Mouse (Mus musculus) gastrocnemius, postnatal 14 days (tissue): ENCODE results near the gene Hic2. TPM values are rescaled to one million over a fixed set of nuclear protein-coding genes. Genes with fewer than 3 reads are reported as not detected.
"Not testable (repeated sequence)": the region's sequence is repeated elsewhere in the genome, so short reads cannot be mapped to it uniquely, and the experiment has no call there.

Experiments used
- DNase-seq: peaks from one replicate; pipeline ENCODE4 v3.0.0; 2021; ENCODE audit warnings: mixed read lengths
- intact Hi-C: fragments of 180-260 bp; cut with DNase I; formaldehyde crosslinking; loops from one replicate; pipeline ENCODE4 v1.15.1; 2025; ENCODE audit warnings: low total_unique reads
- total RNA-seq, 2 experiments: library from RNA; stranded (reverse); gene quantifications; 2 replicates each; pipeline ENCODE4 v1.2.3; 2021

The Hic2 gene
- total RNA-seq, 2 experiments from 2014 or later = 1.1 to 1.2 TPM

DNA sequence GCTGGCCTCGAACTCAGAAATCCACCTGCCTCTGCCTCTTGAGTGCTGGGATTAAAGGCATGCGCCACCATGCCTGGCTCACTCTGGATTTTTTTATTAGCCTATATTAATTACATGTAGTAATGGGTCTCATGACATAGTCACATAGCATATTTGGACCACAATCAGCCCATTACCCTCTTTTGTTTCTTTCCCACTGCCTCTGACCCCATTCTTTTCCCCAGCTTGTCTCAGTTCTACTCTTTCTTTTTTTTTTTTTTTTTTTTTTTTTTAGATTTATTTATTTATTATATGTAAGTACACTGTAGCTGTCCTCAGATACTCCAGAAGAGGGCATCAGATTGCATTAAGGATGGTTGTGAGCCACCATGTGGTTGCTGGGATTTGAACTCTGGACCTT, 1.8 kb upstream of the Hic2 start:
- DNase-seq = not testable (repeated sequence)
- intact Hi-C loops = loop anchor here (10.0 kb wide), 1 partner anchor 1643 kb away; the partner anchor contains the start of genes Hira and Mrpl40

DNA sequence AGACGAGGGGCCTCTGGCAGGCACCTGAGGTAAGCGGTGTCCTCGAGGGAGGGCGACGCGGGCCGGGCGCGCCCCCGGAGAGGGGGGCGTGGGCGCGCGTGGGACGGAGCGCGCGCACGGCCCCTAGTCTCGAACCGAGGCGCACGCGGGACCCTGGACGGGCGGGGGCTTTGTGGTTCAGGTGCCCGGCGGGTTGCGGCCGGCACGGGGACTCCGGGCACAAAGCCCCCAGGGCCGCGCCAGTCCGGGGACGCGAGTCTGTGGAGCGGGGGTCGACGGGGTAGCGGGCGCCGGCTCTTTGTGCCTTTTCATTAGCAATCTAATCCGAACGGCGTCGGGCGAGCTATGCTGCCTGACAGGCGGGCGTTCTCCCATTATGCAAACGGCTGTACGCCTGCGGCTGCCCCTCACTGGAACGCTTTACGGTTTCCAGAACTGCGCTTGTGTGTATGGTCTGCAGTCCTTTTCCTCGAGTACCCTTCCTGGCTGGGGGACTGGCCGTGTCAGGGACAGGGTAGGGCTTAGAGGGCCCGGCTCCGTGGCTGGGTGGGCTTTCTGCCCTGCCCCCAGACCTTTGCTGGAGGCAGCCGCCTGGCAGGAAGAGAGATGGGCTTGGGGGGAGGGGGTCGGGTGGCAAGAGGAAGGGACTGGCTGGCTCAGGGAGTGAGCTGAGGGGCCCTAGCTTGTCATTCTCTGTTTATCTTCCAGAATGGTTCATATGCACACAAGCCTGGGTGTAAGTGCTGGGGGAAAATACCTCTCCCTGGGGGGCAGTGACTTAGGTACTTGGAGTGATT, 528 bp downstream of the Hic2 start:
- peak; percentile 23 for DNase-seq
- intact Hi-C loops = loop anchor here (10.0 kb wide), 1 partner anchor 1641 kb away; the partner anchor contains the start of genes Hira and Mrpl40

GRCm38 (mm10) chr16:17234499-17234895, 1.1 kb downstream of the Hic2 start:
- intact Hi-C loops = loop anchor here (10.0 kb wide), 1 partner anchor 1640 kb away; the partner anchor contains the start of genes Hira and Mrpl40

DNA sequence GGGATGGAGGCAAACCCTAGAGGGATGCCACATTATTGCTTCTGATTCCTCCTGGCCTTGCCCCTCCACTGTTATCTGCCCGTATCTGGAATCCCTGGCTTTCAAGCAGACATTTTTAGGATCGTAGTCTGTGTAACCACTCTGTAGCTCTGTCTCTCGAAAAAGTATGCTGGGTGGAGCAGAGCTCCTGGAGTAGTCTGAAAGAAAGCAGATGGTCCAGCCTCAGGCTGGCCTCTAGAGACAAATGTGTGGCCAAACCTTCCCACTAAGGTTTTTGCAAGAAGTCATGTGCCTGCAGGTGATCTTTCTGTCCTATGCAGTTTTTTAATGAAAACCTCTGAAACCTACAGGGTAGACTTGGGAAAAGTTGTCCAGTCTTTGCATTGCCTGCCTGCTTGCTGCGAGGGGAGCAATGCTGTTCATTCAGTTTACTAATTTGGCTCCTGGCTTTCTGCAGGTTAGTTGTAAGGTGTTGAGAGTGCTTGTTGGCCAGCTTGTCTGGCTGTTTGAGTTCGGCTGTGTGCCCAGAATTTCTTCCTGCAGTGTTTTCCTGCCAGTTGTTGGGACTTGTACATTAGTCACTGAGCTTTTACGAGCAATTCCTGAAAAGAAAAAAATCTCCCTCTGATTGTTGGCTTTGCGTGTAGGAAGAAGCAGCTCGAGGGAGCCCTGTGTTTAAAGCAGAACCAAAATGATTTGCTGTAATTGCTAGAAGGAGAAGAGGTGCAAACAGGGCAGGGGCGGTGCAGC, 1.7 kb downstream of the Hic2 start:
- intact Hi-C loops = loop anchor here (10.0 kb wide), 1 partner anchor 1640 kb away; the partner anchor contains the start of genes Hira and Mrpl40
- no peak for DNase-seq

More at GRCm38 (mm10) chr16:17234499-17234895, 1.1 kb downstream of the Hic2 start:
- DNase-seq = no peak

DNA sequence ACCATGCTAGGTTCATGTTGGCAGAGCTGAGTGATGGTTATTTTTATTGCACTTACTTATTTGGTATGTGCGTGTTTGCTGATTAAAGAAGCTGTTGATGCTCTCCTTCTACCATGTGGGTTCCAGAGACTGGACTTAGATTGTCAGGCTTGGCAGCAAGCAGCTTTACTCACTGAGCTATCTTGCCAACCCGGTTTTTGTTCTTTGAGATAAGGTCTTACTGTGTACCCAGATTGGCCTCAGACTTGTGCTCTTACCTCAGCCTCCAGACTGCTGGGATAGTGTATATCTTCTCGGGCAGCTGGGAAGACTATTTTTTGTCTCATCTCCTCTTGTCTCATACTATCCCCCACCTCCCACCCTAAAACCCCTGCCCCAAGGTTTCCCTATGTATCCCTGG, 4.3 kb downstream of the Hic2 start:
- intact Hi-C loops = loop anchor here (10.0 kb wide), 1 partner anchor 1637 kb away; the partner anchor contains the start of genes Hira and Mrpl40
- DNase-seq = no peak

- intact Hi-C loops = loop anchor here (10.0 kb wide), 1 partner anchor 1635 kb away; the partner anchor contains the start of genes Hira and Mrpl40
- no peak for DNase-seq
Measured at GRCm38 (mm10) chr16:17239409-17239808, 6.0 kb downstream of the Hic2 start.

DNA sequence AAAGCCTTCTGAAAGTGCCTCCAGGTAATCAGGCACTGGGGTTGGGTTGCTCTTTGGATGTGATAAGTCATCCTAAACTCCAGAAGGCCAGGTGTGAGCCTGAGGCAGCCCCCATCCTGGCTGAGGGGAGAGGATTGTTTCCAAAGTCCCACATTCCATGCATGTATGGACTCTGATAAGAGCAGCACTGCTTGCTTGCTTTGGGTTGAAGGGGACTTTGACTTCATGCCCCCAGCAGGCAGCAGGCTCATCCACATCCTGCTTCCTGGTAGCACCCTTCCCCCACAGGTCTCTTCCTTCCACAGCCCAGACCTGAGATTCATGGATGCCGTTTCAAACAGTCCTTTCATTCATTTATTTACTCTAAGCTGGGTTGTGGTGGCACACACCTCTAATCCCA, 10.4 kb downstream of the Hic2 start:
- no peak for DNase-seq
- intact Hi-C loops = no loop called here

DNA sequence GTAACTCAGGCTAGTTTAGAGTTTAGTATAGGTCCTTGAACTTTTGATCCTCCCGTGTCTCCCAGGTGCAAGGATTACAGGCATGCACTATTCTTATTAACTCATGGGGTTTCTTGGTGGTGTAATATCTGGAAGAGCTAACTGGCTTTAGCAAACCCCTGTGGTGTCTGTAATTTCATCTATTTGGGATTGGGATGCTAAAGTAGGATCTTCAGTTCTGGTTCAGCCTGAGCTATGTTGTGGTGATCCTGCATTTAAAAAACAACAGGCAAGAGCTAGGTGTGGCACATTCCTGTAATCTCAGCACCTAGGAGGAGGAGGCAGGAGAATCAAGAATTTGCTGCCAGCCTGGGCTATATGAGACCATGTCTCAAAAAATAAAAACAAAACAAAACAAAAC, 11.6 kb downstream of the Hic2 start:
- intact Hi-C loops = no loop called here
- DNase-seq = no peak

- no peak for DNase-seq
- intact Hi-C loops = no loop called here
Measured at GRCm38 (mm10) chr16:17247727-17248126, 14.4 kb downstream of the Hic2 start.

DNA sequence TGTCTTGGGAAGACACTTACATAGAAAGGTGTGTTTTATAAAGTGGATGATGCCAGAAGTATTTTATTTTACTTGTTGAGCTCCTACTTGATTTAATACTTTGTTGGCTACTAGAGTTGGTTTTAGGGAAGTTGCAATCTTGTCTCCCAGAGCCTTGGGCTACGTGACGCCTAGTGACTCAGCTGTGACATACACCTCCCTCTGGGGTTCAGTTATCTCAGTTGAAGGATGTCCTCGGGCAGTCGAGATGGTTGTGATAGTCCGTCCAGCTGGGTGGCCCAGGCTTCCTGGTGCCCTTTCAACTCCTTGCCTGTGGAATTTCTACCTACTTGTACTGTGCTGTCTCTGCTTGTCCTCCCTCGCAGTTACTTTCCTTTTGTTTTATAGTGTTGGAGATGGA, 15.8 kb downstream of the Hic2 start:
- intact Hi-C loops = no loop called here
- no peak for DNase-seq

DNA sequence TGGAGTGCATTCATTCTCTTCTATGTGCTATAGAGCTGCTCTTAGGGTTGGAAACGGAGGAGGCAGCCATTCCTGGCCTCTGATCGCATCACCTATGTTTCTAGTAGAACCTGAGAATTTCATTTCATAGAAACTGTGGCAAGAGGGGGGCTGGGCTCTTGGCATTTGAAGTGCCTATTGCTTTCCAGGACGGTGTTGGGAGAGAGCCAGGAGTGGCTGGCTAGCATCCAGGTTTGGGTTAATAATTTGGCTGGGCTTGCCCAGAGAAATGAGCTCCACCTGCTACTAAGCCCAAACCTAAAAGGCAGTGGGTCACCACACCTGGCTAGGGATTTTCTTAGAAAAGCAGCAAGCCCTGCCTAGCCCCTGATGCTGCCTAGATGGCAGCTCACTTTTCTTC, 18.2 kb downstream of the Hic2 start:
- no peak for DNase-seq
- intact Hi-C loops = no loop called here

GRCm38 (mm10) chr16:17252086-17252726, 18.8 kb downstream of the Hic2 start:
- intact Hi-C loops = no loop called here
- no peak for DNase-seq

DNA sequence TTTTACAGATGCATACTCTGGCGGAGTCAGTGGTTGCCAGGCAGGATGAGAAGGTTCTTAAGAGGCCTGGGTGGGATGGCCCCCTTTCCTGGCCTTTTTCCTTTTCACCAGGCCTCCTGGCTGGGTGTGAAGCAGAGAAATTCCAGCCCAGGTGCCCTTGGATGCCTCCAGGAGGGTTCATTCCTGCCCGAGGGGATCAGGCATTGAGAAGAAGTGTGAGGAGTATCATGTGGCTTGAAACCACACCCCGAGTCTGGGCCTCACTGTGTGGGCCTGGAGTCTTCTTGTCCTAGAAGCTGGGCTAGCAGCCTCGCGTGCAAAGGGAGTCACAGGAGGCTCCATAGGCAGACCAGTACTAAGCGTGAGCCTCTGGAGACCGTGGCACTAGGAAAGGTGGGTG, 19.5 kb downstream of the Hic2 start:
- intact Hi-C loops = no loop called here
- no peak for DNase-seq

DNA sequence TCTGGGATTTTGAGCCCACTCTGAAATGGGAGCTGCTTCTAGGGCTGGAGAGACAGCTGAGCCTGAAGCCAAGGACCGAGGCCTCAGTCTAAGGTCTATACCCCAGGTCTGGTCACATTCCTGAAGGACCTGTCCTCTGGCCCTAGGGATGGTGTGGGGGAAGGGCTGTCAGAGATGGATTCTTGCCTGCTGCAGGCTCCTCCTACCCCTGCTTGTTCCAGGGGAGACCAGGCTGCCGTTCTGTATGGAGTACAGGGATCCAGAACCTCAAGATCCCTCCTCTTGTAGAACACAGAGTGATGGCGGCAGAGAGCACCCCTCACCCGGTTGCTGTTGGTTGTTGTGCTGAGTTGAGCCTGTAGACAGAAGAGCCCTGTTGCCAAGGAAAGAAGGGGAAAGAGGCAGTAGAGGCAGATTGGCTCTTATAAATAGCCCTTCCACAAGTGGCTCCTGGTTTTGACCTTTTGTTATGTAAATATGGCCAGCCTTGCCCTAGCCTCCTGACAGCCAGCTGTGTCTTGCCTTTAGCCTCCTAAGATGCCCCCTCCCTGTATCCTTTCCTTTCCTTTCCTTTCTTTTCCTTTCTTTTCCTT, 20.7 kb downstream of the Hic2 start:
- intact Hi-C loops = no loop called here
- no peak for DNase-seq

DNA sequence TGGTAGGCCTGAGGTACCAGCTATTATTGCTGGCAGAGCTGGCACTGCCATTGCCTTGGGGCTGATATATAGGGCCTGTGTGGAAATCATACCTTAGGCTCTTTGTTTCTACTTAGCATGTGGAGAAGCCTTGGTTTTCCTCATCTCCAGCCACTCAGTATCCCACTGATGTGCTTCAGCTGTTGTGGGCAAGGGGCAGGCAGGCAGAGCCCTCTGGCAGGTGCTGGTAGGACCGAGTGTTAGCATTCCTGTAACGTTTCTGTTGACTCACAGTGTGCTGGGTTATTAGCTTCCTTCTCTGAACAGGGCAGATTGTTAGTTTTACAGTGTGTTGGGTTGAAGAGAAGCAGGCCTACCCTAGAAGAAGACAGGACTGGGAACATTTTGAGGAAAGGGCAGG, 21.9 kb downstream of the Hic2 start:
- intact Hi-C loops = no loop called here
- DNase-seq = no peak

- peak; percentile 82 for DNase-seq
- intact Hi-C loops = no loop called here
Measured at GRCm38 (mm10) chr16:17257359-17257821, 24.0 kb downstream of the Hic2 start.

DNA sequence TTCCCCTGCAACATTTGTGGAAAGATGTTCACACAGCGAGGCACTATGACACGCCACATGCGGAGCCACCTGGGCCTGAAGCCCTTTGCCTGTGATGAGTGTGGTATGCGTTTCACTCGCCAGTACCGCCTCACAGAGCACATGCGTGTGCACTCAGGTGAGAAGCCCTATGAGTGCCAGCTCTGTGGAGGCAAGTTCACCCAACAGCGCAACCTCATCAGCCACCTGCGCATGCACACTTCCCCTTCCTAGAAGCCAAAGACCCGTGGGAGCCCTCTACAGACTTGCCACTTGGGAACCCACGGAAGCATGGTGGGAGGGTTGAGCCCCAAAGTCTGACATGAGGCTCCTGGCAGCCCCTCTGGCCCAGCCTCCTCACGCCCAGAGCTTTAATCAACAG, 25.5 kb downstream of the Hic2 start:
- no peak for DNase-seq
- intact Hi-C loops = no loop called here

- no peak for DNase-seq
- intact Hi-C loops = no loop called here
Measured at GRCm38 (mm10) chr16:17261341-17261740, 28.0 kb downstream of the Hic2 start.

- intact Hi-C loops = no loop called here
- DNase-seq = no peak
Measured at GRCm38 (mm10) chr16:17266113-17266512, 32.7 kb downstream of the Hic2 start.
